Mouse (Mus musculus): ENCODE results near the gene Rnf225. TPM values are rescaled to one million over a fixed set of nuclear protein-coding genes. Genes with fewer than 3 reads are reported as not detected.

The Rnf225 gene
- polyA plus RNA-seq, 1 experiment from 2014 or later, result 0.95 TPM

- under 1% methylated on average over 25 of the region's 29 CpGs for WGBS
- H3K9ac ChIP-seq, result peak overlapping the region; percentile 95
- H3K36me3 ChIP-seq, result peaks cover 25% of the 10 kb centered on the region
- peak overlapping the region; percentile 90 for H3K4me3 ChIP-seq
- no peaks in the 10 kb centered on the region for H3K9me3 ChIP-seq
- H3K27ac ChIP-seq, result peak overlapping the region; percentile 91
- peak overlapping the region; percentile 86 for H3K4me2 ChIP-seq (replicated peaks)
- peak; percentile 48 for ATAC-seq (ENCODE audit: insufficient number of reproducible peaks, insufficient read depth, low FRiP score, low TSS enrichment)
- H3K4me1 ChIP-seq, result peaks cover 10% of the 10 kb centered on the region
- no peaks in the 10 kb centered on the region for H3K27me3 ChIP-seq
Measured at GRCm38 (mm10) chr7:12966104-12966845, 39.1 kb downstream of the Rnf225 start.

- 94% methylated on average over 25 of the region's 25 CpGs for WGBS
- Histone ChIP-seq H3K27me3 (no peaks in the 10 kb centered on the region), H3K9ac (no peak overlapping the region), H3K4me2 (replicated peaks) (no peak overlapping the region), H3K9me3 (no peaks in the 10 kb centered on the region), H3K4me1 (peaks cover 10% of the 10 kb centered on the region), H3K27ac (no peak overlapping the region), H3K4me3 (no peak overlapping the region), H3K36me3 (peaks cover 40% of the 10 kb centered on the region)
- ATAC-seq (ENCODE audit: insufficient number of reproducible peaks, insufficient read depth, low FRiP score, low TSS enrichment), result no peak
Measured at GRCm38 (mm10) chr7:12970906-12971305, 43.7 kb downstream of the Rnf225 start.

- H3K4me3 ChIP-seq, result peak within 1 kb of the TSS; percentile 61
- under 1% methylated on average over 49 of the region's 49 CpGs for whole genome bisulfite sequencing
Measured at GRCm38 (mm10) chr7:12977682-12978389, 50.6 kb downstream of the Rnf225 start, which contains the start of gene Zfp446. TSS of gene Zfp446 (plus strand) at chr7:12977848.

GRCm38 (mm10) chr7:12978931-12979722 is 51.9 kb downstream of the Rnf225 start:
- Histone ChIP-seq H3K4me3 (peak overlapping the region; percentile 61), H3K4me2 (replicated peaks) (peak overlapping the region; percentile 69), H3K36me3 (peaks cover 7% of the 10 kb centered on the region; the same call in 1 of the 2 replicates), H3K4me1 (peaks cover 9% of the 10 kb centered on the region; the same call in 1 of the 2 replicates), H3K27me3 (no peaks in the 10 kb centered on the region), H3K27ac (no peak overlapping the region), H3K9me3 (no peaks in the 10 kb centered on the region), H3K9ac (no peak overlapping the region)
- ATAC-seq (ENCODE audit: insufficient number of reproducible peaks, insufficient read depth, low FRiP score, low TSS enrichment), result no peak
- 84% methylated on average over 18 of the region's 18 CpGs for WGBS

More at GRCm38 (mm10) chr7:12977682-12978389, 50.6 kb downstream of the Rnf225 start, which contains the start of gene Zfp446:
- Histone ChIP-seq H3K27me3 (no peaks in the 10 kb centered on the region), H3K4me1 (peaks cover 9% of the 10 kb centered on the region; the same call in 1 of the 2 replicates), H3K36me3 (peaks cover 7% of the 10 kb centered on the region; the same call in 1 of the 2 replicates), H3K27ac (peak within 1 kb of the TSS; percentile 94), H3K9ac (peak within 1 kb of the TSS; percentile 63), H3K4me2 (replicated peaks) (peak within 1 kb of the TSS; percentile 69), H3K9me3 (no peaks in the 10 kb centered on the region)
- ATAC-seq (ENCODE audit: insufficient number of reproducible peaks, insufficient read depth, low FRiP score, low TSS enrichment), result peak; percentile 98

DNA sequence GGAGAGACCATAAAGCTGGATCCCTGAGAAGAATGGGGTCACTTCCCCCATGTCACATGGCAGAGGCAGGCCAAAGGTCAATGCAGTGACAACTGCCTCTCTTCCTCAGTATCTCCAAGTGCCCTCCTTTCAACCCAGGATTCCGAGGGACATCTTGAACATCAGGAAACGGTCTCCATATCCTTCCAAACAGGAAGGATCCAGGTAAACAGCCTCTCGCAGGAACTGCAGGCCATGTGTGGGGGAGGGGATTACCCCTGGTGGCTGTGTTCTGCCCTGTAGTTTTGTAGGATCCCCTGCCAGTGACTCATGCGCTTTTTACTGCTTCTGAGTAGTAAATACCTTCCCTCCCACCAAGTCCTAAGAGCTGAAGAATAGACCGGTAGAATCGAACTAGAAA is 52.6 kb downstream of the Rnf225 start:
- 79% methylated on average over 6 of the region's 6 CpGs for WGBS
- no peak overlapping the region for H3K4me2 ChIP-seq (replicated peaks)
- no peak overlapping the region for H3K4me3 ChIP-seq
- H3K27ac ChIP-seq, result no peak overlapping the region
- no peak overlapping the region for H3K9ac ChIP-seq
- peaks cover 7% of the 10 kb centered on the region; the same call in 1 of the 2 replicates for H3K36me3 ChIP-seq
- peaks cover 9% of the 10 kb centered on the region; the same call in 1 of the 2 replicates for H3K4me1 ChIP-seq
- H3K27me3 ChIP-seq, result no peaks in the 10 kb centered on the region
- no peak for ATAC-seq (ENCODE audit: insufficient number of reproducible peaks, insufficient read depth, low FRiP score, low TSS enrichment)
- no peaks in the 10 kb centered on the region for H3K9me3 ChIP-seq

DNA sequence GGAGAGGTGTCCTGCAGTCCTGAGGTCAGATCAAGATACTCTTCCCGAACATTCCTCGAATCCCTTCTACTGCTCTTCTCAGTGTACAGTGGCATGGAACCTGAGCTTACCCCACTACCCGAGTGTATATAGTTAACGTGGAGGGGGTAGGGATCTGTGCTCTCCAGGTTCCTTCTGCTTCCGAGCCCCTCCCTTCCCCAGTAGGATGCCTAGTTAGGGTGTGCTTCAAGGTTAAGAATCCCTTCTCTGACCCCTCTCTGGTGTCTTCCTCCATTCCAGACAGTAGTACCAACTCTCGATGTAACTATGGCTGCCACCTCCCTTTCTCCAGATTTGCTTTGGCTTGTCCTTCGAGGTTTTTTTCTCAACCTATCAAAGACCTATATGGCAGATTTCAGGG is 53.1 kb downstream of the Rnf225 start:
- Histone ChIP-seq H3K4me2 (replicated peaks) (no peak overlapping the region), H3K4me1 (peaks cover 9% of the 10 kb centered on the region; the same call in 1 of the 2 replicates), H3K4me3 (no peak overlapping the region), H3K27me3 (no peaks in the 10 kb centered on the region), H3K9ac (no peak overlapping the region), H3K27ac (no peak overlapping the region), H3K9me3 (no peaks in the 10 kb centered on the region), H3K36me3 (peaks cover 7% of the 10 kb centered on the region; the same call in 1 of the 2 replicates)
- no peak for ATAC-seq (ENCODE audit: insufficient number of reproducible peaks, insufficient read depth, low FRiP score, low TSS enrichment)
- 80% methylated on average over 7 of the region's 7 CpGs for WGBS

Other genes with a start within 250 kb of the Rnf225 start
- not detected in 2 replicates for gene Vmn2r55, start 242.4 kb upstream of the Rnf225 start, polyA plus RNA-seq (2016; fragmentation: Nextera tagmentation; extraction: Ambion mirVana)
- not detected in 2 replicates for gene Vmn2r56, start 192.4 kb upstream of the Rnf225 start, polyA plus RNA-seq (2016; fragmentation: Nextera tagmentation; extraction: Ambion mirVana)
- 17.4 and 19.4 TPM in 2 replicates for gene Zscan18, start 123.8 kb upstream of the Rnf225 start, polyA plus RNA-seq (2016; fragmentation: Nextera tagmentation; extraction: Ambion mirVana)
- 19.8 TPM in 2 replicates for gene Zfp329, start 108.6 kb upstream of the Rnf225 start, polyA plus RNA-seq (2016; fragmentation: Nextera tagmentation; extraction: Ambion mirVana)
- gene Zfp110, start 92.7 kb upstream of the Rnf225 start, polyA plus RNA-seq (2016; fragmentation: Nextera tagmentation; extraction: Ambion mirVana), result 39.5 and 41.3 TPM in 2 replicates
- 5.4 and 5.9 TPM in 2 replicates for gene Zfp128, start 46.2 kb upstream of the Rnf225 start, polyA plus RNA-seq (2016; fragmentation: Nextera tagmentation; extraction: Ambion mirVana)
- gene Zscan22, start 29.6 kb upstream of the Rnf225 start, polyA plus RNA-seq (2016; fragmentation: Nextera tagmentation; extraction: Ambion mirVana), result 16.8 and 18.2 TPM in 2 replicates
- gene Rps5, start 5.1 kb upstream of the Rnf225 start, polyA plus RNA-seq (2016; fragmentation: Nextera tagmentation; extraction: Ambion mirVana), result 833 and 862 TPM in 2 replicates
- 13.9 and 14.4 TPM in 2 replicates for gene Zfp324, start 38.4 kb downstream of the Rnf225 start, polyA plus RNA-seq (2016; fragmentation: Nextera tagmentation; extraction: Ambion mirVana)
- gene Zfp446, start 50.4 kb downstream of the Rnf225 start, polyA plus RNA-seq (2016; fragmentation: Nextera tagmentation; extraction: Ambion mirVana), result 12.0 and 13.0 TPM in 2 replicates
- 0.09 TPM in 1 of 2 replicates, not detected in the other for gene Slc27a5, start 70.8 kb downstream of the Rnf225 start, polyA plus RNA-seq (2016; fragmentation: Nextera tagmentation; extraction: Ambion mirVana)
- gene Trim28, start 71.7 kb downstream of the Rnf225 start, polyA plus RNA-seq (2016; fragmentation: Nextera tagmentation; extraction: Ambion mirVana), result 480 and 495 TPM in 2 replicates
- gene Zbtb45, start 82.6 kb downstream of the Rnf225 start, polyA plus RNA-seq (2016; fragmentation: Nextera tagmentation; extraction: Ambion mirVana), result 28.8 and 29.9 TPM in 2 replicates
- gene Chmp2a, start 107.4 kb downstream of the Rnf225 start, polyA plus RNA-seq (2016; fragmentation: Nextera tagmentation; extraction: Ambion mirVana), result 121 and 127 TPM in 2 replicates
- gene Ube2m, start 110.9 kb downstream of the Rnf225 start, polyA plus RNA-seq (2016; fragmentation: Nextera tagmentation; extraction: Ambion mirVana), result 166 and 183 TPM in 2 replicates
- 3.8 TPM in 2 replicates for gene Mzf1, start 127.3 kb downstream of the Rnf225 start, polyA plus RNA-seq (2016; fragmentation: Nextera tagmentation; extraction: Ambion mirVana)
- not detected in 2 replicates for gene Vmn1r85, start 167.8 kb downstream of the Rnf225 start, polyA plus RNA-seq (2016; fragmentation: Nextera tagmentation; extraction: Ambion mirVana)
- not detected in 2 replicates for gene Vmn1r86, start 192.5 kb downstream of the Rnf225 start, polyA plus RNA-seq (2016; fragmentation: Nextera tagmentation; extraction: Ambion mirVana)
- not detected in 2 replicates for gene Vmn1r87, start 212.7 kb downstream of the Rnf225 start, polyA plus RNA-seq (2016; fragmentation: Nextera tagmentation; extraction: Ambion mirVana)
- gene Vmn1r88, start 232.2 kb downstream of the Rnf225 start, polyA plus RNA-seq (2016; fragmentation: Nextera tagmentation; extraction: Ambion mirVana), result 0.03 TPM in 1 of 2 replicates, not detected in the other

Data from embryonic facial prominence, embryonic 12.5 days (tissue).